Mouse (Mus musculus) myocyte (in vitro differentiated cells): ENCODE measurements around the gene Myom1. TPM values are rescaled to one million over a fixed set of nuclear protein-coding genes. Genes with fewer than 3 reads are reported as not detected.

Experiments
- H3K27me3 ChIP-seq: one replicate; pipeline ENCODE4 v1.6.1; 2011; ENCODE audit not compliant: control insufficient read depth, insufficient read depth, insufficient read length
- H3K36me3 ChIP-seq: one replicate; pipeline ENCODE4 v1.6.1; 2011; ENCODE audit not compliant: control insufficient read depth, insufficient read depth
- H3K4me2 ChIP-seq: one replicate; pipeline ENCODE4 v1.6.1; 2011; ENCODE audit warnings: low read depth, control low read depth
- H3K4me3 ChIP-seq: one replicate; pipeline ENCODE4 v1.5.1; 2011; ENCODE audit warnings: mild to moderate bottlenecking, control low read depth, moderate library complexity
- H3K79me2 ChIP-seq: one replicate; pipeline ENCODE4 v1.6.1; 2011; ENCODE audit not compliant: control insufficient read depth, insufficient read depth
- H3ac ChIP-seq: one replicate; pipeline ENCODE4 v1.6.1; 2011; ENCODE audit not compliant: control insufficient read depth, insufficient read length
- CEBPB ChIP-seq: IDR thresholded peaks from 2 replicates; pipeline ENCODE4 v1.6.1; 2011; ENCODE audit warnings: mild to moderate bottlenecking, moderate library complexity; ENCODE audit not compliant: poor library complexity, insufficient read depth, severe bottlenecking
- E2F4 ChIP-seq: IDR thresholded peaks from one replicate; pipeline ENCODE4 v1.6.1; 2011; ENCODE audit warnings: mild to moderate bottlenecking, control low read depth, moderate library complexity; ENCODE audit not compliant: insufficient read depth
- MAX ChIP-seq: IDR thresholded peaks from one replicate; pipeline ENCODE4 v1.6.1; 2011; ENCODE audit warnings: low read depth, mild to moderate bottlenecking, control low read depth
- MYOD1 ChIP-seq, 3 experiments: IDR thresholded peaks; one replicate each; pipeline ENCODE4 v1.6.1; 2011; ENCODE audit warnings: control low read depth in 2 of 3, low read depth in 2 of 3, mild to moderate bottlenecking in 2 of 3, moderate library complexity in 1 of 3; ENCODE audit not compliant: insufficient read length in 2 of 3, control insufficient read depth in 1 of 3
- MYOG ChIP-seq, 3 experiments: IDR thresholded peaks; one replicate each; pipeline ENCODE4 v1.6.1; 2011; ENCODE audit warnings: control low read depth in 2 of 3, low read depth in 2 of 3, mild to moderate bottlenecking in 2 of 3; ENCODE audit not compliant: insufficient read length in 2 of 3, control insufficient read depth in 1 of 3, insufficient read depth in 1 of 3
- POLR2A ChIP-seq: IDR thresholded peaks from one replicate; pipeline ENCODE4 v1.6.1; 2011; ENCODE audit warnings: low read depth, mild to moderate bottlenecking, control low read depth, moderate library complexity; ENCODE audit not compliant: insufficient read length
- POLR2AphosphoS2 ChIP-seq: IDR thresholded peaks from one replicate; pipeline ENCODE4 v1.6.1; 2011; ENCODE audit warnings: low read depth, control low read depth; ENCODE audit not compliant: insufficient read length
- REST ChIP-seq: IDR thresholded peaks from one replicate; pipeline ENCODE4 v1.6.1; 2011; ENCODE audit warnings: mild to moderate bottlenecking, control low read depth, moderate library complexity; ENCODE audit not compliant: insufficient read depth, insufficient read length
- SRF ChIP-seq: IDR thresholded peaks from one replicate; pipeline ENCODE4 v1.6.1; 2011; ENCODE audit warnings: low read depth; ENCODE audit not compliant: control insufficient read depth, insufficient read length
- TCF12 ChIP-seq: IDR thresholded peaks from one replicate; pipeline ENCODE4 v1.6.1; 2011; ENCODE audit warnings: mild to moderate bottlenecking, control low read depth; ENCODE audit not compliant: poor library complexity, insufficient read depth, severe bottlenecking
- TCF3 ChIP-seq: IDR thresholded peaks from one replicate; pipeline ENCODE4 v1.6.1; 2011; ENCODE audit warnings: low read depth, control low read depth; ENCODE audit not compliant: insufficient read length
- USF1 ChIP-seq: IDR thresholded peaks from one replicate; pipeline ENCODE4 v1.6.1; 2011; ENCODE audit warnings: low read depth, mild to moderate bottlenecking, control low read depth, moderate library complexity
- polyA plus RNA-seq: library from polyadenylated mRNA; unstranded; fragments of >200 nt; fragmentation: generic; extraction: Trizol; gene quantifications from one replicate; pipeline ENCODE4 v1.2.1, GENCODE M21; 2012; ENCODE audit warnings: missing spikeins

Myom1 gene
- polyA plus RNA-seq, 1 experiment = 52.7 TPM

DNA sequence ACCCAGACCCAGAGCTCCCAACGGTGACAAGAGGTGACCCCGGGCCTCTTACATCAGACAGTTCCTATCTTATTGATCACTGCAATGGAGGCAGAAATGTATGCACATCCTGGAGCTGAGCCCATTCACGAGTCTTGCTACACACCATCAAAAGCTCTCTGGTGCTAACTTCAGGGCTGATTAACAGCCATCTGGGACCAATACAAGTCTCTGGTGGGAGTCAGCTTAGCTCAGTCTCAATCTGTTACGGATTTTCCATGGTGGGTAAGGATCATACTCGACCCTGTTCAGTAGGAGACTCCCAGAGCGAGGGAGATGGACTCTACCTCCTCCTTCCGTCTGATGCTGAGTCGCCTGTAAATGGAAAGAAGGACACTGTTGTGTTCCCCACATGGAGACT, 157.3 kb downstream of the Myom1 start:
- Histone ChIP-seq H3K36me3 (no peaks in the 10 kb centered on the region), H3ac (no peak overlapping the region), H3K4me2 (no peak overlapping the region), H3K27me3 (no peaks in the 10 kb centered on the region), H3K4me3 (no peak overlapping the region), H3K79me2 (no peaks in the 10 kb centered on the region)
- TF ChIP-seq USF1 = no peak
- no peak for TF ChIP-seq REST
- TF ChIP-seq POLR2A = no peak
- no peak for TF ChIP-seq MYOD1 (IDR thresholded peaks at IDR 0.05; ENCODE audit: control insufficient read depth in 1 of 3, insufficient read length in 2 of 3, low read depth in 2 of 3)
- TF ChIP-seq TCF3 = no peak
- no peak for TF ChIP-seq POLR2AphosphoS2
- no peak for TF ChIP-seq TCF12
- no peak for TF ChIP-seq E2F4
- TF ChIP-seq MAX = no peak
- no peak for TF ChIP-seq MYOG (IDR thresholded peaks at IDR 0.05; ENCODE audit: control insufficient read depth in 1 of 3, insufficient read depth in 1 of 3, insufficient read length in 2 of 3, low read depth in 2 of 3)
- no peak for TF ChIP-seq SRF
- no peak for TF ChIP-seq CEBPB

GRCm38 (mm10) chr17:71160244-71160995, 158.0 kb downstream of the Myom1 start:
- TF ChIP-seq MAX (no peak), MYOD1 (IDR thresholded peaks at IDR 0.05; ENCODE audit: control insufficient read depth in 1 of 3, insufficient read length in 2 of 3, low read depth in 2 of 3) (no peak), MYOG (IDR thresholded peaks at IDR 0.05; ENCODE audit: control insufficient read depth in 1 of 3, insufficient read depth in 1 of 3, insufficient read length in 2 of 3, low read depth in 2 of 3) (no peak), TCF3 (no peak), TCF12 (no peak), E2F4 (no peak), POLR2A (no peak), CEBPB (no peak), REST (no peak)

GRCm38 (mm10) chr17:71164991-71165390, 162.6 kb downstream of the Myom1 start:
- Histone ChIP-seq H3K79me2 (no peaks in the 10 kb centered on the region), H3K36me3 (no peaks in the 10 kb centered on the region), H3K4me2 (peak overlapping the region; percentile 43), H3K27me3 (no peaks in the 10 kb centered on the region), H3ac (no peak overlapping the region), H3K4me3 (no peak overlapping the region)
- peak; percentile 38 for TF ChIP-seq MAX
- no peak for TF ChIP-seq POLR2A
- no peak for TF ChIP-seq USF1
- peak; percentile 91 for TF ChIP-seq CEBPB
- peak in 1 of 3 experiments; percentile 11 for TF ChIP-seq MYOD1 (IDR thresholded peaks at IDR 0.05; ENCODE audit: control insufficient read depth in 1 of 3, insufficient read length in 2 of 3, low read depth in 2 of 3)
- no peak for TF ChIP-seq TCF3
- no peak for TF ChIP-seq SRF

More at GRCm38 (mm10) chr17:71160244-71160995, 158.0 kb downstream of the Myom1 start:
- H3K4me3 ChIP-seq = no peak overlapping the region
- no peak overlapping the region for H3K4me2 ChIP-seq
- H3ac ChIP-seq = no peak overlapping the region
- H3K79me2 ChIP-seq = no peaks in the 10 kb centered on the region
- no peaks in the 10 kb centered on the region for H3K36me3 ChIP-seq
- H3K27me3 ChIP-seq = no peaks in the 10 kb centered on the region

DNA sequence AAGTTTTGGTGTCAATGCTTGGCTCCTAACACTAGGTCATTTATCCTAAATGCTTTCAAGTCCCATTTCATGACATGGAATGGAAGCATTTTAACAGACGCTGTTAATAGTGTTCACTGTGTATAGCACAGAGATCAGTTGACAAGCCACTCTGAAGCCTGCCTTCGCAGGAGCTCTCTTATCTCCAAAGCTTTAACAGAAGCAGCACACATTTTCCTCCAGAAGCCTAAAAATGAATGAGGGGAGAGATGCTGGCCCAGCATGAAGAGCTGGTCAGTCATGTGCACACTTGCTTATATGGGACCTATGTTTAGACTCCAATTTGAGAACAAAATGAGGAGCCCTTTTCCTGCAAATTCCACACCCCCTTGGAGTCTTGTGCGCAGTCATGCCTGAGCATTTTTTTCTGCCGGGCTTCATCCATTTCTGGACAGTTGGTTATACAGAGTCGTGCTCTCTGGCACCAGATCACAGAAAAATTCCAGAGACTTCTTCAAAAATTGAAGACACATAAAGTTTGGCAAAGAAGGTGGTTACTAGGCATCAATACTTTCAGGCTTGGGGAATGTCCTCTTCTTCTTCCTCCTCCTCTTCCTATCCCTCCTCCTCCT, 165.9 kb downstream of the Myom1 start:
- H3K4me3 ChIP-seq = no peak overlapping the region
- no peaks in the 10 kb centered on the region for H3K27me3 ChIP-seq
- H3ac ChIP-seq = no peak overlapping the region
- no peaks in the 10 kb centered on the region for H3K36me3 ChIP-seq
- no peak overlapping the region for H3K4me2 ChIP-seq
- H3K79me2 ChIP-seq = no peaks in the 10 kb centered on the region
- TF ChIP-seq MYOG (IDR thresholded peaks at IDR 0.05; ENCODE audit: control insufficient read depth in 1 of 3, insufficient read depth in 1 of 3, insufficient read length in 2 of 3, low read depth in 2 of 3) (no peak), POLR2AphosphoS2 (no peak), TCF3 (no peak), USF1 (no peak), MAX (no peak), POLR2A (no peak)

- Histone ChIP-seq H3K36me3 (no peaks in the 10 kb centered on the region), H3K4me3 (no peak overlapping the region), H3K79me2 (no peaks in the 10 kb centered on the region), H3K27me3 (no peaks in the 10 kb centered on the region), H3K4me2 (no peak overlapping the region), H3ac (no peak overlapping the region)
- TF ChIP-seq E2F4 = no peak
- no peak for TF ChIP-seq REST
- no peak for TF ChIP-seq POLR2AphosphoS2
- no peak for TF ChIP-seq MYOD1 (IDR thresholded peaks at IDR 0.05; ENCODE audit: control insufficient read depth in 1 of 3, insufficient read length in 2 of 3, low read depth in 2 of 3)
- no peak for TF ChIP-seq USF1
- TF ChIP-seq TCF3 = no peak
- no peak for TF ChIP-seq MAX
- TF ChIP-seq CEBPB = no peak
- TF ChIP-seq SRF = no peak
- no peak for TF ChIP-seq TCF12
- TF ChIP-seq MYOG (IDR thresholded peaks at IDR 0.05; ENCODE audit: control insufficient read depth in 1 of 3, insufficient read depth in 1 of 3, insufficient read length in 2 of 3, low read depth in 2 of 3) = no peak
- TF ChIP-seq POLR2A = no peak
Measured at GRCm38 (mm10) chr17:71168846-71169245, 166.4 kb downstream of the Myom1 start.
